Mouse (Mus musculus): Measurements from ENCODE around the gene Lpp.

DNA sequence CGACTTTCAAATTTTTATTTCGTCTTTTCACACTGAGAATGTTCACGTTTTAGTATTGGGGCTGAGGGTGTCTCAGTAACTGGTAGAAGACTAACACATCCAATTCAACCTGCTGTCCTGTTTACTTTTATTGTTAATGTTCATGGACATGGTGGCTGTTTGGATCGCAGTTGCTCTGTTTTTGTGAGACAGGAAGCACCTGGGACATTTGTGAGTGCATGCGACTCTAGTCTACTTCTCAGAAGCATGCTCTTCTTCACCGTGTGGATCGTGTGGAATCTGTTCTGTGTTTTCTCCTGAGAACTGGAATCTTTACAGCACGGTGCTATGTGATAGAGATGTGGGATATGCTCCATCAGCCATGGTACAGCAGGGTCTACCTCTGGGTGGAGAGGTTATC lies 262.7 kb downstream of the Lpp start:
- TF ChIP-seq CTCF (IDR thresholded peaks at IDR 0.05; ENCODE audit: low read depth, low read length) (no peak), POLR2A (IDR thresholded peaks at IDR 0.05; ENCODE audit: borderline replicate concordance, low read depth, low read length) (no peak)

Data from bone marrow macrophage, adult 2 months (primary cell).